Mouse (Mus musculus) neutrophil, adult 5-6 weeks (primary cell): ENCODE data around the gene Socs7. TPM values are rescaled to one million over a fixed set of nuclear protein-coding genes. Genes with fewer than 3 reads are reported as not detected.

Source experiments
- ATAC-seq: fragments of 151-379, 151-347 bp; 2 replicates; pipeline ENCODE4 v1.8.0; 2017; ENCODE audit warnings: mild to moderate bottlenecking, moderate TSS enrichment; ENCODE audit not compliant: insufficient number of reproducible peaks, poor library complexity, low FRiP score, severe bottlenecking; ENCODE audit errors: extremely low read depth
- total RNA-seq: library from RNA; stranded (forward); fragments of 200-1000 nt; gene quantifications from 2 replicates; pipeline ENCODE4 v1.2.3, GENCODE M21; 2017

Gene Socs7
- total RNA-seq, 1 experiment from 2014 or later: 13.6 TPM

DNA sequence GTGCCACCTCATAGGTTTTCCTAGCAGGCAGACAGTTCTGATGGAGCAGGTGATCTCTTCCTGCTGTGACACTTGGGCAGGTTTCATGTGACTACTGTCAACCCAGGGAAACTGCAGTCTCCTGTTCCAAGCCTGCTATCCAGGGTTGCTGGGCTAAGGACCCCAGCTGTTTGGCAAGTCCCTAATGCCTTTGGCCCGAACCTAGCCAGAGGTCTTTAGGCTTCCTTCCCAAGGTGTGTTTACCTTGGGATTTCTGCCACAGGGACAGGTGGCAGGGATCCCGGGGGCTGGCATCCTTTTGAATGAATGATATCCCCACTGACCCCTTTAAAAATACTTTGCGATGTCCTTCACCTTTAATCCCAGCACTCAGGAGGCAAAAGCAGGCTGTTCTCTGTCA lies 45.1 kb downstream of the Socs7 start:
- ATAC-seq: no peak

DNA sequence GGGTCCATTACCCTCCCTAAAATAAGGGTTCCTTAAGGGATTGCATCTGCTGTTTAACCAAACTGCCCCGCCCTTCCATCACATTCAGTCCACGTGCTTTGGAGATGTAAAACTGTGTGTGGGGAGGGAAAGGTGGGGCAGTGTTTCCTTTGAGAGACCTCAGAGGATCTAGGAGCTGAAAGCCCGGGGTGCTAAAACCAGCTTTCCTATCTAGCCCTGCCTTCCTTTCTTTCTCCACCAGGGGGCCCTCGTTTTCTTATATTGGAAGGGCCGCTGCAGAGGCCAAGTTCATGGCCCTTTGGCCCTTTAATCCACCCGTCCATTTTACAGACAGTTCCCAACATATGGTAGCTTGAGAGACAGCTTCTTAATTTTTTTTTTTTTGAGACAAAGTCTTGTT lies 45.8 kb downstream of the Socs7 start:
- ATAC-seq: peak; percentile 43

DNA sequence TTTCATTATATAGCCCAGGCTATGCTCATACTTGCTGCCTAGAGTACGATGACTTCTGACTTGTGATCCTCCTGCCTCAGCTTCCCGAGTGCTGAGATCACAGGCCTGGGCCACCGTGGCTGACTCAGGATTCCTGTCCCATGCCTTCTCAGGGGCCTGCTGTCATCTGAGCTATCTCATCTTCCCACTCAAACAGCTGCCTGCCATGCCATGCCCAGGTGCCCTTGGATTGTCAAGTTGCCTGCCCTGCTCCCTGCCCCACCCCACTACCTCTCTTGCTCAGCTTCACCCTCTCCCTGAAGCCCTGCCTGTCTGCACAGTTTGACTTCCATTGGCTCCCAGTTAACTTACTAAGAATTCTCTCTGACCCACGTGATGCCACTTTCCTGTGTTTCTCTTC lies 48.6 kb downstream of the Socs7 start:
- ATAC-seq: no peak

- no peak for ATAC-seq
Observed at GRCm38 (mm10) chr11:97412117-97412516, 49.8 kb downstream of the Socs7 start.

- no peak for ATAC-seq
Observed at GRCm38 (mm10) chr11:97412808-97413347, 50.5 kb downstream of the Socs7 start.

- peak; percentile 23; the same call in 1 of the 2 replicates for ATAC-seq
Observed at GRCm38 (mm10) chr11:97415330-97415711, 53.0 kb downstream of the Socs7 start, which contains the start of gene Arhgap23. Arhgap23 (plus strand) TSS chr11:97415533.

DNA sequence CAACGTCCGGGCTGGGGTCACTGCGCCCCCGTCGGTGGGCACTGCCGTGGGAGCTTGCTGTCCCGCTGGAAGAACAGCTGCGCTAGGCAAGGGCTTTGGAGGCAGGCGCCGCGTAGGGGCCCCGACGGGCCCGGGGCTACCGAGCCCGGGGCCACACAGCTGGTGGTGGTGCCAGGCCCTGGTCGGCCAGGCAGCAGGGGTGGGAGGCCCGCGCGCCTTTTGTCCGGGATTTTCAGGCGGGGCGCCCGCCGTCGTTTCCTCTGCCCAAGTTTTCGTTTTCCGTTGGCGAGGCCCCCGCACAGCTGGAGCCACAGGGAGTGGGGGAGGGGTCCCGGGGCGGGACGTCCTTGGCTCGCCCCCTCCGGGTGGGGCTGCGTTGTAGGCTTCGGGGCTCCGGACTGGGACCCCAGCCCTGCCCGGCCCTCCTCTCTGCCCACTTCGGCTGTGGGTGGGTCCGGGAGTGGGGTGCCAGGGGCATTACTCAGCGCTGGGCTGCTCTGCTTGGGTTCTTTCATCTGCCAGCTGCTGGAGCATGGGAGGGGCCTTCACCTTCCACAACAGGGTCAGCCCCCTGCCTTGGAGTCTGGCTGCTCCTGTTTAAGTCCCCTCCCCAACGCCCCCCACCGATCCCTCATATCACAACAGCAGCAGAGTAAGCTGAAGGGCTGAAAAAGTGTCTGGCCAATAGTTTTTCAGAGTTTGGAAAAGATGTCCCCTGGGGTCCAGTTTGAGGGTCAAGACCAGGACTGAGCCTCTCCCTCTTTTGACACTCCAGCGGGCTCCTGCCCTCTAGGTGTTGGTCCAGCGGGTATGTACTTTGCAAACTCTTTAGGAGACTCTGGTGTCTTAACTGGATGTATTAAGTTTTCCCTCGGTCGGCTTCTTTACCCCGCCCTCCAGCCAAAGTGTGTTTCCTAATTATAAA lies 53.6 kb downstream of the Socs7 start:
- no peak for ATAC-seq

DNA sequence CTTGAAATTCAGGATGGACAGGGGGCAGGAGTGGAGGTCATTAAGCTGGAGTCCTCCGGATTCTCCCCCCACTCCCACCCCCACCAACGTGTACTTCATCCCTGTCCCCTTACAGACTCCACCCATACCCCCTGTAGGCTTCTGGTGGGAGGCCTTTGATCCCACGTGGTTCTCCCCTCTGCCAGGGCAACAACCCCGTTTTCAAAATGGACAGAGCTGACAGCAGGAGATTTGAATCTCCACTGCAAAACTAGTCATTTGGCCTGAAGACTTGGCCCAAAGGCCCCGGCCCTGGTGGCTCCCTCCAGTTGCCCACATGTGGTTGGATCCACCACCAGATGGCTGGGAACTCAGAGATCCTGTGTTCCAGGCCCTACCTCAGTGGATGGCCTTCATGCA lies 54.3 kb downstream of the Socs7 start:
- ATAC-seq: no peak

DNA sequence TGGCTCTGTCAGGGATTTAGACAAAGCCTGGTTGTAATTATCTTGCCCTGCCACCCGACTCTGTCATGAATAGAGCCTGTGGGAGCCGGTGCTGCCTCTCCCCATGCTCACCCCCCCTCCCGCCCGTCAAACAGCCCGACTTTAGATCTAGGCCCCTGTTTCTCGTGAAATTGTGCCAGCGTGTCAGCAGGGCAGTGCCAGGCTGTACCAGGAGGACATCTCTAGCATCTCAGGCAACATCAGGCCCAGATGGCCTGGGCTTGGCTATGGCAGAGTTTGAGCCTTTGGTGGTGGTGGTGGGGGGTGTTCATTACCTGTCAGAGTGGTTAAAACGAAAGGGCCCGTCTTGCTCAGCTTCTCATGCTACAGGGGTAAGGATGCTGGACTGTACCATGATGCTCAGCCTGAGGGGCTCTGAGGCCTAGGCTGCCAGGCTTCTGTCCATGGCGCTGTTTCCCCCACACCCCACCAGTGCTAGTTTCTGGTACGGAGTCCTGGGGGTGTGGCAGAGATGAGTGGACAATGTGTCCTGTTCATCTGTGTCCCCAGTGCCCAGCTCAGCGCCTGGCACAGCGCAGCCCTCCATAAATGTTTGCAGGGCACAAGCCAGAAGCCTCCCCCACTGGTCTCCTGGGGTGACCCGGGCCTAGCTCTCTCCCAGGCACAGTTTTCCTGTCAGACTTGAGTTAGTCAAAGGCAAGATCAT lies 56.6 kb downstream of the Socs7 start:
- ATAC-seq: no peak

- no peak for ATAC-seq
Observed at GRCm38 (mm10) chr11:97419540-97419900, 57.2 kb downstream of the Socs7 start.

DNA sequence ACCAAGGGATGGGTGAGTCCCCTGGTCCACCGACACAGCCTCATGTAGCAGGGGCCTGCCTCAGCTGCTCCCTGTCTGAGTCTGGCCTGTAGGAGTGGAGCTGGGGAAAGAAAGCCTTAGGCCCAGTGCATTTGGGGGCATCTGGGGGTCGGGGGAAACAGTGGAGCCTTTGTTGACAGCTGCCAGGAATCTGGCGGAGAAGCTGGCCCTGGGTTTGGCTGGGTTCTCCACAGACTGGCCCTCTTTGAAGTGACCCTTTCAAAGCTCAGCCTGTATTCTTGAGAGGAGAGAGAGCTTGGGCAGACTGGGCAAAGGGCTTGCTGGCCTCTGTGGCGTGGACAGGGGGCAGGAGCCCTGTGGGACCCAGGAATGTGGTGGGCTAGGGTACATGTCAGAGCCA lies 60.2 kb downstream of the Socs7 start:
- no peak for ATAC-seq

GRCm38 (mm10) chr11:97424092-97424692 lies 61.8 kb downstream of the Socs7 start:
- no peak for ATAC-seq

GRCm38 (mm10) chr11:97424802-97425201 lies 62.5 kb downstream of the Socs7 start:
- ATAC-seq: no peak

- peak; percentile 81 for ATAC-seq
Observed at GRCm38 (mm10) chr11:97427794-97428725, 65.7 kb downstream of the Socs7 start.

DNA sequence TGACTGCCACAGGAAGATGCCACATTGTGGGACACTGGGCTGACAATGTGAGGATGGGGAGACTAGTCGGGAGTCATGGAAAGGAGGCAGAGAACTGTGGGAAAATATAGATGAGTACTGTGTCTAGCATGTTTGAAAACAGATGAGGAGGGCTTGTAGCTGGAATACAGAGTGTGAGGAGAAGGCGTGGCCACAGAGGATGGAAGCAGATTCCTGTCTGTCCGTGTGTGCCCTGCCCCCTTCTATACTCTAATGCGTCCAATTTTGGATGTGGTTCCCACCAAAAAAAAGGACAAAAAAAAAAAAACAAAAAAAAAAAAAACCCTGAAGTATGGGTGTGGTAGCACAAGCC lies 66.4 kb downstream of the Socs7 start:
- no peak for ATAC-seq

GRCm38 (mm10) chr11:97429615-97430014 lies 67.3 kb downstream of the Socs7 start:
- no peak for ATAC-seq

- ATAC-seq: peak; percentile 21; the same call in 1 of the 2 replicates
Observed at GRCm38 (mm10) chr11:97432015-97432414, 69.7 kb downstream of the Socs7 start.

DNA sequence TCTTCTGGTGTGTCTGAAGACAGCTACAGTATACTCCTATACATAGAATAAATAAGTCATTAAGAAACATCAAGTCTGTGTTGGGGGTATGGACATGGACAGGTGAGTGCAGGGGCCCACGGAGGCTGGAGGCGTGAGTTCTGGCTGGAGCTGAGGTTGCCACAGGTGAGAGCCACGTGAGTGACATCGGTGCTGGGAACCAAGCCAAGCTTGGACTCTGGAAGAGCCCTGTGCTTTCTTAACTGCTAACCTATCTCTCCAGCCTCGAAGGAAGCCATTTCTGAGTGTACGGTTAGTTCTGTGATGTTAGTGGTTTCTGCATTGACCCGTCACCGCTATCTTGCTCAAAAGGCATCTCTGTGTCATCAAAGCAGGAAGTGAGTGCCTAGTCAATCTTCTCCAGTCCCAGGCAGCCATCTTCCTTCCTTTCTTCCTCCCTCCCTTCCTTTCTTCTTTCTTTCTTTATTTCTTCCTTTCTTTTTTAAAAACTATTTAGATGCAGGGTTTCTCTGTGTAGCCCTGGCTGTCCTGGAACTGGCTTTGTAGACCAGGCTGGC lies 70.7 kb downstream of the Socs7 start:
- ATAC-seq: no peak
